Mouse (Mus musculus) lung, postnatal 0 days (tissue): ENCODE measurements around the gene BC051019. TPM values are rescaled to one million over a fixed set of nuclear protein-coding genes. Genes with fewer than 3 reads are reported as not detected.
A peak's percentile ranks its signal among the peaks of the same experiment; 100 is the strongest.

ENCODE experiments used
- ATAC-seq: fragments of 200-750 bp; cut with Nextera tagmentation; 2 replicates; pipeline ENCODE4 v1.8.0; 2017; ENCODE audit warnings: moderate library complexity
- DNase-seq: peaks from one replicate; pipeline ENCODE4 v3.0.0-alpha.2; 2016; ENCODE audit warnings: low spot score
- H3K27ac ChIP-seq: fragments of 300-500 bp; sonication (generic); 2 replicates; pipeline ENCODE4 v1.5.1; 2014; ENCODE audit warnings: antibody characterized with exemption, mild to moderate bottlenecking, low read length, mixed read lengths
- H3K27me3 ChIP-seq: fragments of 300-500 bp; sonication (generic); replicated peaks from 2 replicates; pipeline ENCODE4 v1.6.1; 2014; ENCODE audit warnings: low read length, mixed read lengths; ENCODE audit not compliant: insufficient read depth
- H3K36me3 ChIP-seq: fragments of 300-500 bp; sonication (generic); 2 replicates; pipeline ENCODE4 v1.6.1; 2014; ENCODE audit warnings: low read length, mixed read lengths; ENCODE audit not compliant: insufficient read depth
- H3K4me1 ChIP-seq: fragments of 300-500 bp; sonication (generic); 2 replicates; pipeline ENCODE4 v1.6.1; 2014; ENCODE audit warnings: antibody characterized with exemption, low read depth, low read length, mixed read lengths; ENCODE audit not compliant: insufficient read depth
- H3K4me2 ChIP-seq: fragments of 300-500 bp; sonication (generic); replicated peaks from 2 replicates; pipeline ENCODE4 v1.6.1; 2014; ENCODE audit warnings: low read depth, mild to moderate bottlenecking, low read length, moderate library complexity, mixed read lengths
- H3K4me3 ChIP-seq: fragments of 300-500 bp; sonication (generic); 2 replicates; pipeline ENCODE4 v1.5.1; 2014; ENCODE audit warnings: low read depth, low read length
- H3K9ac ChIP-seq: fragments of 300-500 bp; sonication (generic); replicated peaks from 2 replicates; pipeline ENCODE4 v1.6.1; 2014; ENCODE audit warnings: low read depth, mild to moderate bottlenecking
- H3K9me3 ChIP-seq: fragments of 300-500 bp; sonication (generic); 2 replicates; pipeline ENCODE4 v1.6.1; 2016; ENCODE audit warnings: low read length, mixed read lengths
- CTCF ChIP-seq: IDR thresholded peaks from 2 replicates; pipeline ENCODE4 v1.5.1; 2016; ENCODE audit warnings: antibody characterized with exemption, mild to moderate bottlenecking
- EP300 ChIP-seq: IDR thresholded peaks from 2 replicates; pipeline ENCODE4 v1.6.1; 2016; ENCODE audit warnings: antibody characterized with exemption, mild to moderate bottlenecking, control low read depth
- WGBS: fragments of 180-500 bp; shearing (Covaris S2); extraction: QIAGEN DNeasy Blood & Tissue Kit; methylation state at CpG from one replicate; pipeline ENCODE4 v1.1.7; 2014; 5-methylcytosine and 5-hydroxymethylcytosine counted together
- polyA plus RNA-seq: library from polyadenylated mRNA; unstranded; fragments of >200 nt; fragmentation: Nextera tagmentation; extraction: Ambion mirVana; gene quantifications from 2 replicates; pipeline ENCODE4 v1.2.1, GENCODE M21; 2015

Gene BC051019
- polyA plus RNA-seq, 1 experiment from 2014 or later: 24.3 TPM

GRCm38 (mm10) chr7:109754034-109754433 is 30.4 kb upstream of the BC051019 start:
- ATAC-seq (no peak), DNase-seq (no peak)
- TF ChIP-seq EP300 (no peak), CTCF (no peak)
- Histone ChIP-seq H3K4me1 (peaks cover 12% of the 10 kb centered on the region), H3K27me3 (no peaks in the 10 kb centered on the region), H3K36me3 (no peaks in the 10 kb centered on the region), H3K27ac (no peak overlapping the region), H3K9me3 (no peaks in the 10 kb centered on the region), H3K4me2 (no peak overlapping the region), H3K4me3 (no peak overlapping the region), H3K9ac (no peak overlapping the region)
- WGBS: 89% methylated on average over 8 of the region's 8 CpGs

- Histone ChIP-seq H3K4me3 (peak within 1 kb of the TSS; percentile 83), H3K9ac (peak within 1 kb of the TSS; percentile 73), H3K4me1 (peaks cover 12% of the 10 kb centered on the region), H3K9me3 (no peaks in the 10 kb centered on the region), H3K27ac (peak within 1 kb of the TSS; percentile 89), H3K36me3 (no peaks in the 10 kb centered on the region), H3K4me2 (peak within 1 kb of the TSS; percentile 74), H3K27me3 (no peaks in the 10 kb centered on the region)
- 2% methylated on average over 67 of the region's 74 CpGs for WGBS
- TF ChIP-seq CTCF (peak; percentile 47), EP300 (no peak)
- ATAC-seq (peak; percentile 93), DNase-seq (peak; percentile 89)
Observed at GRCm38 (mm10) chr7:109752008-109752925, 28.6 kb upstream of the BC051019 start, which contains the start of gene Tmem9b. Tmem9b (minus strand) TSS chr7:109752875.

- no peaks in the 10 kb centered on the region for H3K9me3 ChIP-seq
- 1% methylated on average over 13 of the region's 13 CpGs for WGBS
- TF ChIP-seq CTCF (no peak), EP300 (no peak)
- no peak; the same call in 1 of the 2 replicates for ATAC-seq
- peak overlapping the region; percentile 83 for H3K4me3 ChIP-seq
- peaks cover 12% of the 10 kb centered on the region for H3K4me1 ChIP-seq
- H3K36me3 ChIP-seq: 0 out of 2 replicates have a peak, but pooled peaks cover under 1% of the 10 kb centered on the region
- H3K27ac ChIP-seq: peak overlapping the region; percentile 89
- H3K4me2 ChIP-seq: peak overlapping the region; percentile 74
- DNase-seq: peak; percentile 7
- H3K9ac ChIP-seq: peak overlapping the region; percentile 73
- H3K27me3 ChIP-seq: no peaks in the 10 kb centered on the region
Observed at GRCm38 (mm10) chr7:109751427-109752007, 27.9 kb upstream of the BC051019 start.

- H3K4me3 ChIP-seq: no peak overlapping the region
- peaks cover 6% of the 10 kb centered on the region for H3K4me1 ChIP-seq
- TF ChIP-seq CTCF (peak; percentile 63), EP300 (no peak)
- DNase-seq: peak; percentile 62
- H3K9me3 ChIP-seq: no peaks in the 10 kb centered on the region
- no peaks in the 10 kb centered on the region for H3K27me3 ChIP-seq
- no peak overlapping the region for H3K9ac ChIP-seq
- no peak overlapping the region for H3K4me2 ChIP-seq
- no peak overlapping the region for H3K27ac ChIP-seq
- peaks cover 21% of the 10 kb centered on the region for H3K36me3 ChIP-seq
- no peak for ATAC-seq
- WGBS: 35% methylated on average over 1 of the region's 1 CpGs
Observed at GRCm38 (mm10) chr7:109747747-109748146, 24.1 kb upstream of the BC051019 start.

- 83% methylated on average over 4 of the region's 4 CpGs for whole genome bisulfite sequencing
- Histone ChIP-seq H3K27me3 (no peaks in the 10 kb centered on the region), H3K36me3 (peaks cover 30% of the 10 kb centered on the region), H3K27ac (no peak overlapping the region), H3K4me2 (no peak overlapping the region), H3K4me3 (no peak overlapping the region), H3K9ac (no peak overlapping the region), H3K4me1 (no peaks in the 10 kb centered on the region; the same call in 1 of the 2 replicates), H3K9me3 (no peaks in the 10 kb centered on the region)
- DNase-seq: no peak
- TF ChIP-seq EP300 (no peak), CTCF (no peak)
- ATAC-seq: no peak
Observed at GRCm38 (mm10) chr7:109741703-109742102, 18.1 kb upstream of the BC051019 start.

GRCm38 (mm10) chr7:109741060-109741459 is 17.4 kb upstream of the BC051019 start:
- H3K27ac ChIP-seq: 0 out of 2 replicates have a peak overlapping the region, but pooled peaks have one; percentile 26
- H3K27me3 ChIP-seq: no peaks in the 10 kb centered on the region
- no peak overlapping the region for H3K4me2 ChIP-seq
- WGBS: 96% methylated on average over 1 of the region's 1 CpGs
- TF ChIP-seq CTCF: no peak
- TF ChIP-seq EP300: no peak
- peaks cover 28% of the 10 kb centered on the region for H3K36me3 ChIP-seq
- no peak for ATAC-seq
- H3K9me3 ChIP-seq: no peaks in the 10 kb centered on the region
- no peaks in the 10 kb centered on the region; the same call in 1 of the 2 replicates for H3K4me1 ChIP-seq
- no peak overlapping the region for H3K9ac ChIP-seq
- DNase-seq: no peak
- H3K4me3 ChIP-seq: no peak overlapping the region
